ENCODE assay signal across 8 mouse cellular contexts in genomic region chr5:120567253-120567701, GRCm38 (mm10). TPM values are rescaled to one million over a fixed set of nuclear protein-coding genes. Genes with fewer than 3 reads are reported as not detected.
DNase-seq lines count a peak whose midpoint lies in the region; ATAC-seq lines count a peak whose summit lies in the region.

No protein-coding gene starts in this region.

- WGBS in hindbrain, embryonic 16.5 days: 8% methylated on average over 21 of the region's 21 CpGs
- 63% methylated on average over 21 of the region's 21 CpGs for WGBS in liver, embryonic 13.5 days (ENCODE audit: insufficient replicate concordance)
- 5% methylated on average over 21 of the region's 21 CpGs for WGBS in neural tube, embryonic 14.5 days

- H3K27ac ChIP-seq in hindbrain, embryonic 16.5 days (ENCODE audit: low read depth, low read length): peak overlapping the region; percentile 90
- H3K27ac ChIP-seq in liver, embryonic 13.5 days: peak overlapping the region; percentile 1; the same call in 1 of the 2 replicates
- H3K27ac ChIP-seq in neural tube, embryonic 14.5 days (ENCODE audit: low read depth, low read length): peak overlapping the region; percentile 93

- peaks cover 75% of the 10 kb centered on the region for H3K4me1 ChIP-seq in hindbrain, embryonic 16.5 days (ENCODE audit: control insufficient read depth, insufficient read depth, low read depth, low read length)
- H3K4me1 ChIP-seq in liver, embryonic 13.5 days (replicated peaks): peaks cover 93% of the 10 kb centered on the region
- peaks cover 78% of the 10 kb centered on the region for H3K4me1 ChIP-seq in neural tube, embryonic 14.5 days (ENCODE audit: control insufficient read depth, insufficient read depth, low read length)

- H3K4me2 ChIP-seq in hindbrain, embryonic 16.5 days (ENCODE audit: low read length): peak overlapping the region; percentile 37; the same call in 1 of the 2 replicates
- no peak overlapping the region for H3K4me2 ChIP-seq in liver, embryonic 13.5 days
- H3K4me2 ChIP-seq in neural tube, embryonic 14.5 days (ENCODE audit: low read depth, low read length): peak overlapping the region; percentile 26; the same call in 1 of the 2 replicates

- no peak overlapping the region for H3K4me3 ChIP-seq in hindbrain, embryonic 16.5 days (ENCODE audit: low read length)
- no peak overlapping the region for H3K4me3 ChIP-seq in liver, embryonic 13.5 days (replicated peaks)
- no peak overlapping the region for H3K4me3 ChIP-seq in neural tube, embryonic 14.5 days (ENCODE audit: low read depth, low read length)

- H3K36me3 ChIP-seq in hindbrain, embryonic 16.5 days (ENCODE audit: control insufficient read depth, insufficient read depth, low read length): no peaks in the 10 kb centered on the region
- peaks cover 17% of the 10 kb centered on the region for H3K36me3 ChIP-seq in liver, embryonic 13.5 days
- H3K36me3 ChIP-seq in neural tube, embryonic 14.5 days (ENCODE audit: control insufficient read depth, insufficient read depth, low read length): no peaks in the 10 kb centered on the region

- peak overlapping the region; percentile 42 for H3K9ac ChIP-seq in hindbrain, embryonic 16.5 days (ENCODE audit: low read depth, low read length)
- H3K9ac ChIP-seq in liver, embryonic 13.5 days: no peak overlapping the region
- H3K9ac ChIP-seq in neural tube, embryonic 14.5 days (replicated peaks; ENCODE audit: low read depth, low read length): 0 out of 2 replicates have a peak overlapping the region, but pooled peaks have one; percentile 37

- peak; percentile 53 to 55 for DNase-seq in adrenal gland, adult 18-20 months (ENCODE audit: low spot score in 2 of 2)
- peak; percentile 80 to 85 for DNase-seq in cerebellum, postnatal 10 days
- peak; percentile 71 for DNase-seq in gastrocnemius, postnatal 10 days
- DNase-seq in liver, embryonic 13.5 days: no peak
- DNase-seq in spleen, postnatal 36 days (ENCODE audit: low spot score in 2 of 2): no peak

- H3K27me3 ChIP-seq in hindbrain, embryonic 16.5 days (replicated peaks; ENCODE audit: control insufficient read depth, insufficient read depth, low read length): no peaks in the 10 kb centered on the region
- H3K27me3 ChIP-seq in liver, embryonic 13.5 days: no peaks in the 10 kb centered on the region
- H3K27me3 ChIP-seq in neural tube, embryonic 14.5 days (ENCODE audit: control insufficient read depth, insufficient read depth, low read length): no peaks in the 10 kb centered on the region

- no peaks in the 10 kb centered on the region for H3K9me3 ChIP-seq in hindbrain, embryonic 16.5 days (ENCODE audit: control insufficient read depth, low read length)
- no peaks in the 10 kb centered on the region for H3K9me3 ChIP-seq in liver, embryonic 13.5 days (replicated peaks)
- no peaks in the 10 kb centered on the region for H3K9me3 ChIP-seq in neural tube, embryonic 14.5 days (ENCODE audit: control insufficient read depth, low read length)

- ATAC-seq in hindbrain, embryonic 16.5 days: peak; percentile 41
- ATAC-seq in liver, embryonic 13.5 days (ENCODE audit: low read depth): 0 out of 2 replicates have a peak, but pooled peaks have one; percentile 5
- peak; percentile 56 for ATAC-seq in neural tube, embryonic 14.5 days (ENCODE audit: low read depth)
- ATAC-seq in granulocyte monocyte progenitor cell, adult 5-6 weeks (replicated peaks; ENCODE audit: poor library complexity, severe bottlenecking): no peak

RNA-seq across cellular contexts. Expression of gene Tpcn1, which starts 21.2 kb away (rescaled TPM):
- 10 to 100 TPM; 33.6 to 42.2 TPM for total RNA-seq in adrenal gland, adult 18-20 months (2021)
- 10 to 100 TPM; 67.1 to 71.2 TPM for total RNA-seq in gastrocnemius, postnatal 10 days (2021)
- 15.1 and 17.4 TPM in 2 replicates for polyA plus RNA-seq in hindbrain, embryonic 16.5 days (2015; fragmentation: Nextera tagmentation; extraction: Ambion mirVana)
- 21.4 and 22.7 TPM in 2 replicates for polyA plus RNA-seq in liver, embryonic 13.5 days (2015; fragmentation: Nextera tagmentation; extraction: Ambion mirVana)
- polyA plus RNA-seq in neural tube, embryonic 14.5 days (2014; fragmentation: Nextera tagmentation; extraction: Ambion mirVana): 14.8 and 18.5 TPM in 2 replicates
- total RNA-seq in granulocyte monocyte progenitor cell, adult 5-6 weeks (2014; fragmentation: Nextera tagmentation): 28.8 and 41.5 TPM in 2 replicates
- total RNA-seq in granulocyte monocyte progenitor cell, adult 5-6 weeks (2017): 12.7 and 14.1 TPM in 2 replicates

RNA-seq across cellular contexts. Expression of gene Iqcd, which starts 21.5 kb away (rescaled TPM):
- total RNA-seq in adrenal gland, adult 18-20 months (2021): under 1 TPM; 0.36 to 0.48 TPM
- total RNA-seq in gastrocnemius, postnatal 10 days (2021): under 1 TPM; 0.40 to 0.50 TPM
- polyA plus RNA-seq in hindbrain, embryonic 16.5 days (2015; fragmentation: Nextera tagmentation; extraction: Ambion mirVana): 2.0 and 2.4 TPM in 2 replicates
- 1.8 and 1.9 TPM in 2 replicates for polyA plus RNA-seq in liver, embryonic 13.5 days (2015; fragmentation: Nextera tagmentation; extraction: Ambion mirVana)
- 0.62 and 1.3 TPM in 2 replicates for polyA plus RNA-seq in neural tube, embryonic 14.5 days (2014; fragmentation: Nextera tagmentation; extraction: Ambion mirVana)
- not detected in 2 replicates for total RNA-seq in granulocyte monocyte progenitor cell, adult 5-6 weeks (2014; fragmentation: Nextera tagmentation)
- total RNA-seq in granulocyte monocyte progenitor cell, adult 5-6 weeks (2017): not detected in 2 replicates

RNA-seq across cellular contexts. Expression of gene Rita1, which starts 45.1 kb away (rescaled TPM):
- 10 to 100 TPM; 14.2 to 16.9 TPM for total RNA-seq in adrenal gland, adult 18-20 months (2021)
- total RNA-seq in gastrocnemius, postnatal 10 days (2021): 1 to 10 TPM; 4.7 to 6.2 TPM
- polyA plus RNA-seq in hindbrain, embryonic 16.5 days (2015; fragmentation: Nextera tagmentation; extraction: Ambion mirVana): 29.3 and 33.7 TPM in 2 replicates
- 5.7 and 6.5 TPM in 2 replicates for polyA plus RNA-seq in liver, embryonic 13.5 days (2015; fragmentation: Nextera tagmentation; extraction: Ambion mirVana)
- polyA plus RNA-seq in neural tube, embryonic 14.5 days (2014; fragmentation: Nextera tagmentation; extraction: Ambion mirVana): 21.6 and 26.5 TPM in 2 replicates
- total RNA-seq in granulocyte monocyte progenitor cell, adult 5-6 weeks (2014; fragmentation: Nextera tagmentation): 3.0 and 5.3 TPM in 2 replicates
- 1.8 and 3.9 TPM in 2 replicates for total RNA-seq in granulocyte monocyte progenitor cell, adult 5-6 weeks (2017)

RNA-seq across cellular contexts. Expression of gene Ddx54, which starts 45.3 kb away (rescaled TPM):
- total RNA-seq in adrenal gland, adult 18-20 months (2021): 10 to 100 TPM; 44.1 to 57.6 TPM
- total RNA-seq in gastrocnemius, postnatal 10 days (2021): 10 to 100 TPM; 22.4 to 23.9 TPM
- 38.4 and 42.0 TPM in 2 replicates for polyA plus RNA-seq in hindbrain, embryonic 16.5 days (2015; fragmentation: Nextera tagmentation; extraction: Ambion mirVana)
- 22.9 and 26.0 TPM in 2 replicates for polyA plus RNA-seq in liver, embryonic 13.5 days (2015; fragmentation: Nextera tagmentation; extraction: Ambion mirVana)
- 23.2 and 27.7 TPM in 2 replicates for polyA plus RNA-seq in neural tube, embryonic 14.5 days (2014; fragmentation: Nextera tagmentation; extraction: Ambion mirVana)
- total RNA-seq in granulocyte monocyte progenitor cell, adult 5-6 weeks (2014; fragmentation: Nextera tagmentation): 21.5 and 27.9 TPM in 2 replicates
- total RNA-seq in granulocyte monocyte progenitor cell, adult 5-6 weeks (2017): 33.1 and 38.7 TPM in 2 replicates

RNA-seq across cellular contexts. Expression of gene Slc8b1, which starts 56.3 kb away (rescaled TPM):
- total RNA-seq in adrenal gland, adult 18-20 months (2021): 10 to 100 TPM; 26.4 to 31.7 TPM
- total RNA-seq in gastrocnemius, postnatal 10 days (2021): 10 to 100 TPM; 15.1 to 20.0 TPM
- 2.3 and 2.7 TPM in 2 replicates for polyA plus RNA-seq in hindbrain, embryonic 16.5 days (2015; fragmentation: Nextera tagmentation; extraction: Ambion mirVana)
- polyA plus RNA-seq in liver, embryonic 13.5 days (2015; fragmentation: Nextera tagmentation; extraction: Ambion mirVana): 4.0 and 4.7 TPM in 2 replicates
- 0.95 and 2.1 TPM in 2 replicates for polyA plus RNA-seq in neural tube, embryonic 14.5 days (2014; fragmentation: Nextera tagmentation; extraction: Ambion mirVana)
- 24.9 and 38.3 TPM in 2 replicates for total RNA-seq in granulocyte monocyte progenitor cell, adult 5-6 weeks (2014; fragmentation: Nextera tagmentation)
- total RNA-seq in granulocyte monocyte progenitor cell, adult 5-6 weeks (2017): 30.1 and 31.8 TPM in 2 replicates

Comparison
In these comparisons a context has a peak if more than half of its experiments do, and no peak if none do; other contexts are left out.
1. DNase-seq: peak in adrenal gland, adult 18-20 months (2 of 2), cerebellum, postnatal 10 days (2 of 2) and gastrocnemius, postnatal 10 days (single experiment); none in liver, embryonic 13.5 days (single experiment) and spleen, postnatal 36 days (0 of 2).
2. H3K27ac ChIP-seq: peak in every context shown above with its lines; median percentile 93 in neural tube, embryonic 14.5 days; 90 in hindbrain, embryonic 16.5 days; 1 in liver, embryonic 13.5 days.